Mouse (Mus musculus): ENCODE data around the gene Cfap161. TPM values are rescaled to one million over a fixed set of nuclear protein-coding genes. Genes with fewer than 3 reads are reported as not detected.

The Cfap161 gene
- polyA plus RNA-seq, 1 experiment from 2014 or later = 1.5 TPM

DNA sequence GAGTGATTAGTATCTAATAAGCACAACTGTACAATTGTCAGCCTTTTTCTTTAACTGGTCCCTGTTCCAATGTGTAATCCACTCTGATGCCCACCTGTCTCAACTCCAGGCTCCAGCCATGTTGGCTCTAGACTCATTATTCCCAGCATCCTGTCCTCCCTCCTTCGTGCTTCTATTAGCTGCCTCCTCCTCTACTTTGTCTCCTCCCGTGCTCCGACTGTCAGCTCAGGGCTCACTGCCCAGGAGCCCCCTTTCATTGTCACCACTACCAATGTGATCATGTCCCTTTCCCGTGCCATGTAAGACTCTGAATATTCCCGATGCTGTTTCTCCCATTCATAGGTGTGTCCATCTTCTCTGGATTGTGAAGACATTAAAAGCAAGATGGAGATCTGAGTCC lies 32.3 kb downstream of the Cfap161 start:
- Histone ChIP-seq H3K27me3 (replicated peaks; ENCODE audit: control insufficient read depth, insufficient read depth, low read length) (no peaks in the 10 kb centered on the region), H3K9me3 (replicated peaks; ENCODE audit: control insufficient read depth, low read length) (no peaks in the 10 kb centered on the region)
- 82% methylated on average over 5 of the region's 5 CpGs for WGBS

DNA sequence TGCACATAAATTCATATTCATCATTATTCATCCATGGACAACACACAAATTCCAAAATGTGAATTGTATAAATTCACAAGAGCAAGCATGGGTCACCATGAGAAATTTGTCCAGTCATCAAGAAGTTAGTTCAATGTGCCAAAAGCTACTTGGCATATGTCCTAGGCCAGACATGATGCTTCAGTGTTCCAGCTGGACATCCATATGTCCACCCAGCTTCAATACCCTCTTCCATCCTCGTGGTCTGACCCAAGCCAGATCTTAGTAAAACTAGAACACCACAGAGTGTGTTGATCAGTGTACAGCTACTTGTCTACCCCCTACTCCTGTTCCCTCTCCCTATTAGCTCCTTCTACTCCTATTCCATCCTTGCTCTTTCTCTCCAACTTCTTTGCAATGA lies 43.6 kb downstream of the Cfap161 start:
- ATAC-seq (no peak), DNase-seq (ENCODE audit: low spot score) (no peak)
- H3K27me3 ChIP-seq (replicated peaks; ENCODE audit: control insufficient read depth, insufficient read depth, low read length) = no peaks in the 10 kb centered on the region
- no peak overlapping the region for H3K9ac ChIP-seq (ENCODE audit: low read length)
- 66% methylated on average over 1 of the region's 1 CpGs for WGBS
- no peaks in the 10 kb centered on the region for H3K9me3 ChIP-seq (replicated peaks; ENCODE audit: control insufficient read depth, low read length)
- no peaks in the 10 kb centered on the region for H3K4me1 ChIP-seq (ENCODE audit: control insufficient read depth, insufficient read depth, low read length)
- no peak overlapping the region for H3K4me2 ChIP-seq (ENCODE audit: low read length)
- no peaks in the 10 kb centered on the region for H3K36me3 ChIP-seq (ENCODE audit: control insufficient read depth, insufficient read depth, low read length)
- no peak overlapping the region for H3K27ac ChIP-seq (ENCODE audit: low read depth, low read length)
- H3K4me3 ChIP-seq (ENCODE audit: low read depth, low read length) = no peak overlapping the region

More for the DNA sequence above, 32.3 kb downstream of the Cfap161 start:
- H3K27ac ChIP-seq (ENCODE audit: low read depth, low read length) = no peak overlapping the region
- H3K36me3 ChIP-seq (ENCODE audit: control insufficient read depth, insufficient read depth, low read length) = no peaks in the 10 kb centered on the region
- no peak overlapping the region for H3K9ac ChIP-seq (ENCODE audit: low read length)
- no peak overlapping the region for H3K4me2 ChIP-seq (ENCODE audit: low read length)
- DNase-seq (ENCODE audit: low spot score) (no peak), ATAC-seq (no peak)
- no peaks in the 10 kb centered on the region for H3K4me1 ChIP-seq (ENCODE audit: control insufficient read depth, insufficient read depth, low read length)
- no peak overlapping the region for H3K4me3 ChIP-seq (ENCODE audit: low read depth, low read length)

DNA sequence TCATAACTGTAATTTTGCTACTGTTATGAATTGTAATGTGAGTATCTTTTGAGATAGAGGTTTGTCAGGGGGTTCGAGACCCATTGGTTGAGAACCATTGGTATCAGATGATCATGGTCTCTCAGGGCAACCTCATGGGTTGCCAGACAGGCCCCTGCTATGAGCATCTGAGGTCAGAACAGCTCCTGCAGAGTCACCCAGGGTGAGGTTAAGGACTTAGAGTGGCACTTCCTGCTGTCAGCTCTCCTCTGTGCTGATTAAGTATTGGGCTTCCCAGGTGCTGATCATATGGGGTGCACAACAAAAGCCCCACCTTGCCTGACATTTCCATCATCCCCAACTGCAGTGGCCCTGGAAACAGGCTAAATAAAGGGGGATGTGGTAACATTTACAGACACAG lies 46.3 kb downstream of the Cfap161 start:
- Histone ChIP-seq H3K9ac (ENCODE audit: low read length) (no peak overlapping the region), H3K27me3 (replicated peaks; ENCODE audit: control insufficient read depth, insufficient read depth, low read length) (no peaks in the 10 kb centered on the region)
- no peak for ATAC-seq

DNA sequence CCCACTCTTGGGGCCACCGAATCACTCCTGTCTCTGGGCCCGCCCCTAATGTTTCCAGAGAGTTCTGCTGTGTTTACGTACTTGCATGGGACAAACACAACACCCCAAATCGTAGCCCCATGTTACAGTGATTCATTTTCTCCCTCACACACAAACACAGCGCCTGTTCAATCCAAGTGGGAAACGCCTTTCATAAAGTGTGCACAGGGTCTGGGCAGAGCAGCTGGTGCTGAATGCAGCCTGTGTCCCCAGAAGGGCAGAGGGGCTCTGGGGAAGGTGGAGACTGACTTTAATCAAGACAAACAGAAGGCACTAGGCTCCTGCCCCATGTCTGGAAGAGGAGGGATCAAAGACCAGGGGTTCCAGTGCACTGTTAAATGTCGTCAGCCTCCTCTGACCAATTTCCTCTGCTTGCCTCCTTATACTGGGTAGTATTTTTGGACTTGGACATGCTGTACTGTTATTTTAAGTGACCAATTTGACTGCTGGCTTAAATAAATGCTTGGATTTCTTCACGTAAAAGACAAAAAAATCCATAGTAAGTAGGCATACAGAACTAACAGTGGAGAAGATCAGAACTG lies 48.5 kb downstream of the Cfap161 start:
- ATAC-seq = no peak
- Histone ChIP-seq H3K9me3 (replicated peaks; ENCODE audit: control insufficient read depth, low read length) (no peaks in the 10 kb centered on the region), H3K36me3 (ENCODE audit: control insufficient read depth, insufficient read depth, low read length) (no peaks in the 10 kb centered on the region), H3K4me1 (ENCODE audit: control insufficient read depth, insufficient read depth, low read length) (no peaks in the 10 kb centered on the region), H3K4me2 (ENCODE audit: low read length) (no peak overlapping the region), H3K4me3 (ENCODE audit: low read depth, low read length) (no peak overlapping the region), H3K27ac (ENCODE audit: low read depth, low read length) (no peak overlapping the region), H3K9ac (ENCODE audit: low read length) (no peak overlapping the region), H3K27me3 (replicated peaks; ENCODE audit: control insufficient read depth, insufficient read depth, low read length) (no peaks in the 10 kb centered on the region)
- WGBS = 74% methylated on average over 8 of the region's 8 CpGs
- no peak for DNase-seq (ENCODE audit: low spot score)

More for the DNA sequence above, 46.3 kb downstream of the Cfap161 start:
- Histone ChIP-seq H3K4me3 (ENCODE audit: low read depth, low read length) (no peak overlapping the region), H3K9me3 (replicated peaks; ENCODE audit: control insufficient read depth, low read length) (no peaks in the 10 kb centered on the region), H3K4me1 (ENCODE audit: control insufficient read depth, insufficient read depth, low read length) (no peaks in the 10 kb centered on the region), H3K36me3 (ENCODE audit: control insufficient read depth, insufficient read depth, low read length) (no peaks in the 10 kb centered on the region), H3K4me2 (ENCODE audit: low read length) (no peak overlapping the region), H3K27ac (ENCODE audit: low read depth, low read length) (no peak overlapping the region)
- WGBS = 90% methylated on average over 1 of the region's 1 CpGs
- no peak for DNase-seq (ENCODE audit: low spot score)

DNA sequence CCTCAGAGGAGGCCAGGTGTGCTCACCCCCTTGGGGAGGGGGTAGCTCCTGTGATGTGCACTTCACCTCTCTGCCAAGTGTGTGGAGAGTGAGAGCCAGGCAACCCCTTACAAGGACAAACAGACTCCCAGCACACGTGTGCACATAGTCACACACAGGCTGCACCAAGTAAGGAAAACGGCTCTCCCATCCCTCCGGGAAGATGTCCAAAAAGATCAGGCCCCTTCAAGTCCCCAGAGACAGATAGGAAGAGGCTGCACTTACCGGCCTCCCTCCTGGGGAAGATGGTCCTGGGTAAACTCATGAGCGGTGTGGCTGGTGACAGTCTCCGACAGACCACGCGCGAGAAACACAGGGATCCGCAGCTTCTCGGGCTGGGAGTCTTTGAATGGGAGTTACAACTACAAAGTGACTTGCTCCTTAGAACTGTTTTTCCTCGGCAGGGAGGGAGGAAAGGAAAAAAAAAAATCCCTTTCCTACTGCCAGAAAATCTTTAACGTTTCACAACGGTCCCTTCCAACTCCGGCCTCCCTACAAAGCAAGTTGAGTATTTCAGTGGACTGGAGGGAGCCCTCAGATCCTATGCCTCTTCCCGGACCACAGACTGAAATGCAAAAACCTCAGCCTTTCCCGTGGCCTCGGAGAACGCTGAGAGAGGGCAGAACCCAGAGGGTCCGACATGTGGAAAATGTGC lies 49.1 kb downstream of the Cfap161 start, which contains the start of gene Il16:
Gene Il16 (minus strand): TSS at position 314 of the 694 bp plus-strand sequence.
- H3K9me3 ChIP-seq (replicated peaks; ENCODE audit: control insufficient read depth, low read length) = no peaks in the 10 kb centered on the region
- H3K27me3 ChIP-seq (replicated peaks; ENCODE audit: control insufficient read depth, insufficient read depth, low read length) = no peaks in the 10 kb centered on the region
- ATAC-seq (no peak), DNase-seq (ENCODE audit: low spot score) (no peak)
- H3K27ac ChIP-seq (ENCODE audit: low read depth, low read length) = no peak within 1 kb of the TSS
- H3K36me3 ChIP-seq (ENCODE audit: control insufficient read depth, insufficient read depth, low read length) = no peaks in the 10 kb centered on the region
- no peaks in the 10 kb centered on the region for H3K4me1 ChIP-seq (ENCODE audit: control insufficient read depth, insufficient read depth, low read length)
- H3K4me3 ChIP-seq (ENCODE audit: low read depth, low read length) = no peak within 1 kb of the TSS
- 66% methylated on average over 20 of the region's 20 CpGs for WGBS
- no peak within 1 kb of the TSS for H3K9ac ChIP-seq (ENCODE audit: low read length)
- H3K4me2 ChIP-seq (ENCODE audit: low read length) = no peak within 1 kb of the TSS

DNA sequence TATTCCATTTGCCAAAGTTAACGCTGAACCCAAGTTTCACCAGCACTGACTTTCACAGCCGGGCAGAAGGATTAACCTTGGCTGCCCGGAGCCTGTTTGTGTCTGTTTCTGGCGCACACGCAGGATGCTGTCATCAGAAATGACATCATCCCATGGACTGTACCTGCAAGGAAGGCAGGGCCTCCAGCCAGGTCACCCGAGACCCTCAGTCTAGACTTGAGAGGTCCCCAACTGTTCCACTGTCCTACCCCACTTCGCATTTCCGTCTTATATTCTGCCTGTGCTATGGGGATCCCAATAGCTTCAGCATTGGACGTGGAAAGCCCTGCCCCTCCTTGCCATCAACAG lies 49.6 kb downstream of the Cfap161 start:
- Histone ChIP-seq H3K27ac (ENCODE audit: low read depth, low read length) (no peak overlapping the region), H3K4me3 (ENCODE audit: low read depth, low read length) (no peak overlapping the region), H3K4me1 (ENCODE audit: control insufficient read depth, insufficient read depth, low read length) (no peaks in the 10 kb centered on the region), H3K9ac (ENCODE audit: low read length) (no peak overlapping the region), H3K9me3 (replicated peaks; ENCODE audit: control insufficient read depth, low read length) (no peaks in the 10 kb centered on the region), H3K27me3 (replicated peaks; ENCODE audit: control insufficient read depth, insufficient read depth, low read length) (no peaks in the 10 kb centered on the region), H3K36me3 (ENCODE audit: control insufficient read depth, insufficient read depth, low read length) (no peaks in the 10 kb centered on the region), H3K4me2 (ENCODE audit: low read length) (no peak overlapping the region)
- ATAC-seq (no peak), DNase-seq (ENCODE audit: low spot score) (no peak)
- 79% methylated on average over 9 of the region's 9 CpGs for WGBS

DNA sequence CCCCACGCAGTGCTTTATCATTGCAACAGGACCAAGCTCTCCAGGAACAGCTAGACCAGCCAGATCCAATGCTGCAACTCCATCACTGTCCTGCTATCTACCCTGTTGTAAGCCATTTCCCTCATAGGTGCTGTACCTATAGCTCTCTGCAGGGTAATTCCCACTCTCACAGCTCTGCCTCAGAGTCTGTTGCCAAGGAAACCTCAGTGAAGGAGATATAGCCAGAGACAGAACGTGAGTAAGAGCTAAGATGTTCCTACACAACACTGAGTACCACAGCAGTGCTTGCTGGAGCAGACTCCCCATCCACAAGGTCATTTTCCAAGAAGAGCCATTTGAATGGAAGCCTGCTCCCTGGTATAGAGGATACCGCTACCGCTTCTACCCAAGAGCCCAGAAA lies 50.4 kb downstream of the Cfap161 start:
- 80% methylated on average over 4 of the region's 4 CpGs for WGBS
- no peaks in the 10 kb centered on the region for H3K27me3 ChIP-seq (replicated peaks; ENCODE audit: control insufficient read depth, insufficient read depth, low read length)
- H3K4me1 ChIP-seq (ENCODE audit: control insufficient read depth, insufficient read depth, low read length) = no peaks in the 10 kb centered on the region
- no peak overlapping the region for H3K9ac ChIP-seq (ENCODE audit: low read length)
- DNase-seq (ENCODE audit: low spot score) (peak; percentile 11), ATAC-seq (peak; percentile 52; the same call in 1 of the 2 replicates)
- H3K4me2 ChIP-seq (ENCODE audit: low read length) = no peak overlapping the region
- no peak overlapping the region for H3K4me3 ChIP-seq (ENCODE audit: low read depth, low read length)
- H3K36me3 ChIP-seq (ENCODE audit: control insufficient read depth, insufficient read depth, low read length) = no peaks in the 10 kb centered on the region
- H3K9me3 ChIP-seq (replicated peaks; ENCODE audit: control insufficient read depth, low read length) = no peaks in the 10 kb centered on the region
- H3K27ac ChIP-seq (ENCODE audit: low read depth, low read length) = no peak overlapping the region

DNA sequence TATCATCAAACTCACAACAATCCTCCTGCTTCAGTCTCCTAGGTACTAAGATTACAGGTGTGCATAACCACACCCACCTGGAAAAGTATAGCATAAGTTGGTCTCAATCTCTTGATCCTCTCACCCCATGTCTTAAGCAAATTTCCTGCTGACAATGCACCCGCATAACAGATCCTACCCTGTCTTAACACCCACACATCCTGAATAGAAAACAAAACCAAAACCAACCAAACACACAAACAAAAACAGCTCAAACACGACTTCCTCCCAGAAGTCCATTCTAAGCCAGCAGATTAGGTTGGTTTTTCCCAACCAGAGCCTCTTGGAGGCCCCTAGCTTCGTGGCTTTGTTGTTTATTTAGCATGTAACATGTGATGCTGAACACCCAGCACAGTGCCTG lies 52.0 kb downstream of the Cfap161 start:
- Histone ChIP-seq H3K27ac (ENCODE audit: low read depth, low read length) (no peak overlapping the region), H3K4me1 (ENCODE audit: control insufficient read depth, insufficient read depth, low read length) (no peaks in the 10 kb centered on the region), H3K9me3 (replicated peaks; ENCODE audit: control insufficient read depth, low read length) (no peaks in the 10 kb centered on the region), H3K4me2 (ENCODE audit: low read length) (no peak overlapping the region), H3K27me3 (replicated peaks; ENCODE audit: control insufficient read depth, insufficient read depth, low read length) (no peaks in the 10 kb centered on the region), H3K4me3 (ENCODE audit: low read depth, low read length) (no peak overlapping the region), H3K9ac (ENCODE audit: low read length) (no peak overlapping the region), H3K36me3 (ENCODE audit: control insufficient read depth, insufficient read depth, low read length) (no peaks in the 10 kb centered on the region)
- 66% methylated on average over 3 of the region's 3 CpGs for WGBS
- DNase-seq (ENCODE audit: low spot score) = no peak
- ATAC-seq = no peak

DNA sequence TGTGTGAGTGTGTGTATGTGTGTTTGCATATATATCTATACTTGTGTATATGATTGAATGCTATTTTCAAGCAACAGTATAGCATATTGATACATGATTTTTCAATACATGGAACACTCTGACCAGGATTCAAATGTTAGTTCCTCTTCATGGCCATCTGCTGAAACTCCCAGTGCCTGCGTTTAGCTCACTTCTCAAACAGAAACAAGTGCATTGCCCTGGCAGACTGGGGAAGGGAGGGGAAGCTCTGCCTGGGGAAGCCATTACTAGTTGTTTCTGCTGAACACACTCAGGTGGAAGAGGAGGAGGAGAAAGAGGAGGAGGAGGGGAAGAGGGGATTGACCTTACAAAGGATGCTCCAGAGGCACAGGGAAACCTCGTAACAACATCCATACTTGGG lies 52.7 kb downstream of the Cfap161 start:
- Histone ChIP-seq H3K27ac (ENCODE audit: low read depth, low read length) (no peak overlapping the region), H3K4me2 (ENCODE audit: low read length) (no peak overlapping the region), H3K9ac (ENCODE audit: low read length) (no peak overlapping the region), H3K27me3 (replicated peaks; ENCODE audit: control insufficient read depth, insufficient read depth, low read length) (no peaks in the 10 kb centered on the region), H3K36me3 (ENCODE audit: control insufficient read depth, insufficient read depth, low read length) (no peaks in the 10 kb centered on the region), H3K4me1 (ENCODE audit: control insufficient read depth, insufficient read depth, low read length) (no peaks in the 10 kb centered on the region), H3K4me3 (ENCODE audit: low read depth, low read length) (no peak overlapping the region), H3K9me3 (replicated peaks; ENCODE audit: control insufficient read depth, low read length) (no peaks in the 10 kb centered on the region)
- no peak for ATAC-seq
- 63% methylated on average over 2 of the region's 2 CpGs for WGBS
- no peak for DNase-seq (ENCODE audit: low spot score)

All from forebrain, embryonic 14.5 days (tissue).